Mouse (Mus musculus): ENCODE results near the gene Nid1.

Nid1 gene

GRCm38 (mm10) chr13:13548431-13549190 lies 111.3 kb downstream of the Nid1 start:
- DNase-seq: no peak

- DNase-seq: peak; percentile 42 to 44
These were observed 112.6 kb downstream of the Nid1 start for GRCm38 (mm10) chr13:13549687-13550660.

GRCm38 (mm10) chr13:13552020-13552419 lies 114.7 kb downstream of the Nid1 start:
- DNase-seq: no peak

- DNase-seq: no peak
These were observed 116.3 kb downstream of the Nid1 start for GRCm38 (mm10) chr13:13553660-13554059.

GRCm38 (mm10) chr13:13555196-13555595 lies 117.8 kb downstream of the Nid1 start:
- no peak for DNase-seq

GRCm38 (mm10) chr13:13557001-13557743 lies 119.8 kb downstream of the Nid1 start:
- DNase-seq: no peak

GRCm38 (mm10) chr13:13558251-13558650 lies 120.9 kb downstream of the Nid1 start:
- DNase-seq: no peak

GRCm38 (mm10) chr13:13558900-13559299 lies 121.5 kb downstream of the Nid1 start:
- DNase-seq: no peak

Measured in kidney, postnatal 25 days (tissue).